Mouse (Mus musculus) spleen, embryonic (tissue): ENCODE data around the gene Mrgprx1.

ENCODE experiments used
- CTCF ChIA-PET: fragments of 350-600 bp; sonication (Branson Sonifier 250); formaldehyde crosslinking; loops from one replicate; lab custom pipeline; 2022; lab: Charles Lee

Gene Mrgprx1

GRCm38 (mm10) chr7:48027497-48027896 is at the start of gene Mrgprx1:
TSS of gene Mrgprx1 (minus strand) at chr7:48027597.
- CTCF ChIA-PET = no interaction called here

GRCm38 (mm10) chr7:48075521-48075920 is 48.1 kb upstream of the Mrgprx1 start:
- CTCF ChIA-PET = no interaction called here

DNA sequence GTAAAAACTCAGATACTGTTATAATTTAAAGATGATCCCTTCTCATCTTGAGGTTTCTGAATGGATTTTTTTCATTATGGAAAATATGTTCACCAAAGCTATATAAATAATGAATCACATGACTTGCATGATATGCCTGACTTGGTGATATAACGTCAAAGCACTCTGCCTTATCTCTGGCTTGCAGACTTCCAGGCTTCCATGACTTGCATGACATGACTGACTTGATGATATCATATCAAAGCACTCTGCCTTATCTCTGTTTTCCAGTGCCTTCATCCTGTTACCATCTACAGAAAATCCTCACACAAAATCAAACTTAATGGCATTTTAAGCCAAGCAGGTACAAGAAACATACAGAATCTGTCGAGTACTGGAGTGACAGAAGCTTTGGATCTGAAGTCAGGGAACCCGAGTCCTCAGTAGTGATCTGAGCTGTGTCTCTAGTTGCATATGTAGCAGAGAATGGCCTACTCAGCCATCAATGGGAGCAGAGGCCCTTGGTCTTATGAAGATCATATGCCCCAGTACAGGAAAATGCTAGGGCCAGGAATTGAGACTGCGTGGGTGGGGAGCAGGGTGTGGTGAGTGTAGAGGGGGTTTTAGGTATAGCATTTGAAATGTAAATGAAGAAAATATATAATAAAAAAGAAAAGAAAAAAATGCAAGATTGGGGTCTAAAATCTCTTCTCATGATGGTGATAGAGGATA is 19.2 kb upstream of the Mrgprx1 start:
- CTCF ChIA-PET = no interaction called here

DNA sequence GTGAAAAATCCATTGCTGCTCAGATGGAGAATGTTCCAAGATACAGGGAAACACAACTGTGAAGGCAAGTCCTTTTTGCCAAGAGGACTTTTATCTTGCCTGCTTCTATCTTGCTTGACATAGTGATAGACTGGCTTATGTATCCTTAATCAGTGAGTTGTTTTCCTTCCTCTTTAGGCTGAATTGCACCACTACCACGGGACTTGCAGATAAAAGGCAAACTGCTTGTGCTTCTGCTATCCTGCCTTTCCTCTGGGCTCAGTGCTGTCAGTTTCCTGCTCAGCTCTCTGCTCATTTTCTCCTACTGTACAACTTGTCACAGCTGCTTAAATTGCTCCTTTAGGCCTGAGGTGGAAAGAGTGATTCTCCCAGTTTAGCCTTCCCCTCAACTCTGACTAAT is 16.6 kb upstream of the Mrgprx1 start:
- CTCF ChIA-PET = no interaction called here

DNA sequence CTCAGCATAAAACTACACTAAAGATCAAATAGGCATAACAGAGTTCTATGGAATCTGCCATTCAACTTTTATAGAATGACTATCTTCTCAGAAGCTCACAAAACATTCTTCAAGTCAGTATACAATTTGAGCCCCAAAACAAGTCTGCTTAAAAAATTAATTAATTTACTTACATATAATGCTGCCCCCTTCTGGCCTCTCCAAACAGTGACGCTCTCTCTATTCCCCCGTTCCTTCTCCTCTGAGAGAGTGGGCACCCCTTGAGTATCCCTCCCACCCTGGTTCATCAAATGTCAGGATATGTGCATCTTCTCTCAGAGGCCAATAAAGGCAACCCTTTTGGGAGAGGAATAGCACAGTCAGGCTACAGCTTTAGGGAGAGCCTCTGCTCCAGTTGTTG is 9.5 kb downstream of the Mrgprx1 start:
- CTCF ChIA-PET = no interaction called here

DNA sequence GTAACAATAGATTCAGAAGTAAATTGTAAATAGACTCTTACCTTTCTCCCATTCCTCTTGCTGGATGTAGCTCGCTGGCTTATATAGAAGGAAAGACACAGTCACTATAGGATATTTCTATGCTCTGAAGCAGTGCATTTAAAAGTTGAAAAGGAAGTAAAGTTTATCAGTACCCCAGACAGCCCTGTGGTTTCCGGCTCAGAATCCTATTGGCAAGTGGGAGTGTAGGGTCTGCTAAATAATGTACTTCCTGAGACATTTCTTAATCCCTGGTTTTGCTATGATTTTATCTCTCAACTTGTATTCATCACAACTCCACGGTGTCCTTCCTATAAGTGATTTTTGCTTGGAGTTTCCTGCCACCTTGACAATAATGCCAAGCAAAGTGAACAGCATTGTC is 31.7 kb downstream of the Mrgprx1 start:
- CTCF ChIA-PET = no interaction called here

GRCm38 (mm10) chr7:47986752-47987151 is 40.6 kb downstream of the Mrgprx1 start:
- CTCF ChIA-PET = no interaction called here

DNA sequence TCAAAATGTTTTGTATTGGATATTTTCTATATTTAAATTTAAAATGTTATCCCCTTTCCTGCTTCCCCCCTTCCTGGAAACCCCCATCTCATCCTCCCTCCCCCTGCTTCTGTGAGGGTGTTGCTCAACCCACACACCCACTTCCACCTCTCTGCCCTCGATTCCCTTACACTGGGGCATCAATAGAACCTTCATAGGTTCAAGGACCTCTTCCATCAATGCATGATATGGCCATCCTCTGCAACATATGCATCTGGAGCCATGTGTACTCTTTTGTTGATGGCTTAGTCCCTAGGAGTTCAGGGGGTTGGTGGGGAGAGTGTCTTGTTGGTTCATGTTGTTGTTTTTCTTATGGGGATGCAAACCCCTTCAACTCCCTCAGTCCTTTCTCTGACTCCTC is 45.4 kb downstream of the Mrgprx1 start, which contains the start of gene Mrgpra4:
Gene Mrgpra4 (minus strand): TSS at position 101 of the 400 bp plus-strand sequence.
- CTCF ChIA-PET = no interaction called here
